Mouse (Mus musculus): ENCODE measurements around the gene Pxk.

DNA sequence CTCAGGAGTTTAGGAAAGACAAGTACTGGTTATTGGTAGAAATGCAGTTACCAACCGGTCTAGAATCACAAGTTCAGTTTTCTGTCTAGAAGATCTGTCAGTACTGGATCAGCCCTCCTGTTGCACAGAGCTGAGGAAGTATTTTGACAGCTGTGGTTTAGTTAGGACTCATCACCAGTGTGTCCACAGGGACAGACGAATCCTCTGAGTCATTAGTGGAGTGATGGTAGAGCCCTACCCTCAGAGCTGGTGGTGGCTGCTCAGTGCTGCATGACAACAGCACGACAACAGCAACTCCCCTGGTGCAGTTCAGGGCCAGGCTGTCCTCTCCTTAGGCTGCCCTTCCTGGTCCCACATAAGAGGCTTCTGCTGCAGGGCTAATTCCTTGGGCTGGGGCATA is 56.1 kb downstream of the Pxk start:
- no peak for TF ChIP-seq MYOG (IDR thresholded peaks at IDR 0.05; ENCODE audit: control insufficient read depth, extremely low read depth, insufficient read length)
- no peak for TF ChIP-seq MAX (IDR thresholded peaks at IDR 0.05)

All from C2C12 (cell line).